Mouse (Mus musculus): ENCODE results near the gene Chst11. TPM values are rescaled to one million over a fixed set of nuclear protein-coding genes. Genes with fewer than 3 reads are reported as not detected.

Gene Chst11
- total and polyA plus RNA-seq, 2 experiments: 0.09 to 0.16 TPM

DNA sequence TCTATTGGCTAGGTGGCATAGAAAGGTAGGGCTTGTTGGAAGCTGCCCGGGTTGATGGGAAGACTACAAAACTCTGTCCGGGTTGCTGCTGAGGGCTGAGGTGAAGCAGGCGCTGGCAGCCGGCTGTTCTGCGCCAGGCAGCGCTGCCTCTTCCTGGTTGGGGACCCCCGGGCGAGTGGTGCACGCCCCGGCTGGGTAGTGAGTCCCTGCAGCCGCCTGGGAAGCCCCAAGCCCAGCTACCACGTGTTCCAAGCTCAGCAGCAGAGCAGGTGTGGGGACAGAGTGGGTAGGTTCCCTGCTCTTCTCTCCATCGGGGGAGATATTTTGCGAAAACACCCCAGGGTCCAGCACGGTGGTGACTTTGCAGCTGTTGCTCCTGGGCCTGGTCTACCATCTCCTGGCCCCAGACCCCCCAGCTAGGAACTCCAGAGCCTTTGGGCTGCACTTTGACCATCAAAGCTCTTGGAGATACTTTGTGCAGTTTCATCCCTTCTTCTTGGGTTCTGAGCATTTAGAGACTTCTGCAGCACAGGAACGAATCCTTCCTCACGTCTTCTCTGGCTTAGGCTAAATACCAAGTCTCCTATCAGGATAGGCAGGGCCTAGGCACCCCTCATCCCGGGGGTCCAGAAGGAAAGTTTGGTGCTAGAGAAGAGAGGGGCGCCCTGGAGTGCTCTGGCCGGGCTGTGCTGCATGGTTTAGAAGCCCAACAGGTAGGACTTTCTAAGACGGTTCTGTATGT, 1.1 kb downstream of the Chst11 start:
- Histone ChIP-seq H3K27me3 (ENCODE audit: control insufficient read depth, insufficient read depth, low read length) (peaks cover 20% of the 10 kb centered on the region), H3K4me3 (ENCODE audit: insufficient read depth, low read depth, low read length) (peak overlapping the region; percentile 53; the same call in 1 of the 2 replicates), H3K4me1 (ENCODE audit: control insufficient read depth, insufficient read depth, low read length) (peaks cover 3% of the 10 kb centered on the region; the same call in 1 of the 2 replicates), H3K36me3 (ENCODE audit: control insufficient read depth, insufficient read depth, low read length) (no peaks in the 10 kb centered on the region), H3K9ac (ENCODE audit: low read depth, low read length) (no peak overlapping the region), H3K79me2 (ENCODE audit: control insufficient read depth, insufficient read depth, low read length) (no peaks in the 10 kb centered on the region), H3K27ac (replicated peaks; ENCODE audit: insufficient read depth, low read depth, low read length) (no peak overlapping the region)
- no peak for DNase-seq (ENCODE audit: extremely low read depth, low read depth, low spot score)
- no peak for TF ChIP-seq CTCF (IDR thresholded peaks at IDR 0.05; ENCODE audit: low read depth, low read length)
- no peak for TF ChIP-seq POLR2A (IDR thresholded peaks at IDR 0.05; ENCODE audit: extremely low read depth, insufficient read depth, low read length)
- WGBS: 13% methylated on average over 21 of the region's 21 CpGs

- Histone ChIP-seq H3K36me3 (ENCODE audit: control insufficient read depth, insufficient read depth, low read length) (no peaks in the 10 kb centered on the region), H3K4me1 (ENCODE audit: control insufficient read depth, insufficient read depth, low read length) (peaks cover 3% of the 10 kb centered on the region; the same call in 1 of the 2 replicates), H3K4me3 (ENCODE audit: insufficient read depth, low read depth, low read length) (no peak overlapping the region), H3K27ac (replicated peaks; ENCODE audit: insufficient read depth, low read depth, low read length) (no peak overlapping the region), H3K79me2 (ENCODE audit: control insufficient read depth, insufficient read depth, low read length) (no peaks in the 10 kb centered on the region), H3K9ac (ENCODE audit: low read depth, low read length) (no peak overlapping the region), H3K27me3 (ENCODE audit: control insufficient read depth, insufficient read depth, low read length) (peaks cover 20% of the 10 kb centered on the region)
- WGBS: 52% methylated on average over 8 of the region's 8 CpGs
- TF ChIP-seq CTCF (IDR thresholded peaks at IDR 0.05; ENCODE audit: low read depth, low read length): no peak
- no peak for TF ChIP-seq POLR2A (IDR thresholded peaks at IDR 0.05; ENCODE audit: extremely low read depth, insufficient read depth, low read length)
- DNase-seq (ENCODE audit: extremely low read depth, low read depth, low spot score): no peak
Measured at GRCm38 (mm10) chr10:82986993-82987349, 1.7 kb downstream of the Chst11 start.

DNA sequence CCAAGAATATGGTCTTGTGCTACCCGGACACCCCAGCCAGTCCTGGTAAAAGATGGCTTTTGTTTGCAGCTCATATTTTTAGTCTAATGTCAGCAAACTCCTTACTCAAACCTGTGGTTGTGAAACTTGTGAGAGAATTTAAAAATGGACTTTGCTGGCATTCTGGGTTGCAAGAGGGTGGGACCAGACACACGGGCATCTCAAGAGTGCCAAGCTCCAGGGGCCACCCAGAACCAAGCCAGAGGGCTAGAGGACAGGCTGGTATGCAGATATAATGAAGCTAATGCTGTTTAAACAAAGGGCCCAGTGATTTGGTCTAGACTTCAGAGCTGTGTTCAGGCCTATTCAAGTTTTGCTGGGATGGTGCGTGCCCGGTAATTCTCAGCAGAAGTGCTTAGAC, 2.1 kb downstream of the Chst11 start:
- Histone ChIP-seq H3K79me2 (ENCODE audit: control insufficient read depth, insufficient read depth, low read length) (no peaks in the 10 kb centered on the region), H3K4me1 (ENCODE audit: control insufficient read depth, insufficient read depth, low read length) (peaks cover 3% of the 10 kb centered on the region; the same call in 1 of the 2 replicates), H3K36me3 (ENCODE audit: control insufficient read depth, insufficient read depth, low read length) (no peaks in the 10 kb centered on the region), H3K9ac (ENCODE audit: low read depth, low read length) (no peak overlapping the region), H3K27me3 (ENCODE audit: control insufficient read depth, insufficient read depth, low read length) (peaks cover 20% of the 10 kb centered on the region), H3K27ac (replicated peaks; ENCODE audit: insufficient read depth, low read depth, low read length) (no peak overlapping the region), H3K4me3 (ENCODE audit: insufficient read depth, low read depth, low read length) (no peak overlapping the region)
- TF ChIP-seq CTCF (IDR thresholded peaks at IDR 0.05; ENCODE audit: low read depth, low read length) (no peak), POLR2A (IDR thresholded peaks at IDR 0.05; ENCODE audit: extremely low read depth, insufficient read depth, low read length) (no peak)
- DNase-seq (ENCODE audit: extremely low read depth, low read depth, low spot score): no peak
- 75% methylated on average over 4 of the region's 4 CpGs for WGBS

GRCm38 (mm10) chr10:82989418-82990025, 4.2 kb downstream of the Chst11 start:
- Histone ChIP-seq H3K79me2 (ENCODE audit: control insufficient read depth, insufficient read depth, low read length) (no peaks in the 10 kb centered on the region), H3K27me3 (ENCODE audit: control insufficient read depth, insufficient read depth, low read length) (peaks cover 12% of the 10 kb centered on the region), H3K36me3 (ENCODE audit: control insufficient read depth, insufficient read depth, low read length) (no peaks in the 10 kb centered on the region), H3K27ac (replicated peaks; ENCODE audit: insufficient read depth, low read depth, low read length) (no peak overlapping the region), H3K9ac (ENCODE audit: low read depth, low read length) (no peak overlapping the region), H3K4me3 (ENCODE audit: insufficient read depth, low read depth, low read length) (no peak overlapping the region), H3K4me1 (ENCODE audit: control insufficient read depth, insufficient read depth, low read length) (peaks cover 3% of the 10 kb centered on the region; the same call in 1 of the 2 replicates)
- 91% methylated on average over 13 of the region's 13 CpGs for WGBS
- TF ChIP-seq POLR2A (IDR thresholded peaks at IDR 0.05; ENCODE audit: extremely low read depth, insufficient read depth, low read length): no peak
- no peak for TF ChIP-seq CTCF (IDR thresholded peaks at IDR 0.05; ENCODE audit: low read depth, low read length)
- DNase-seq (ENCODE audit: extremely low read depth, low read depth, low spot score): no peak

- Histone ChIP-seq H3K4me1 (ENCODE audit: control insufficient read depth, insufficient read depth, low read length) (no peaks in the 10 kb centered on the region), H3K36me3 (ENCODE audit: control insufficient read depth, insufficient read depth, low read length) (no peaks in the 10 kb centered on the region), H3K79me2 (ENCODE audit: control insufficient read depth, insufficient read depth, low read length) (no peaks in the 10 kb centered on the region), H3K27me3 (ENCODE audit: control insufficient read depth, insufficient read depth, low read length) (peaks cover 4% of the 10 kb centered on the region; the same call in 1 of the 2 replicates), H3K9ac (ENCODE audit: low read depth, low read length) (no peak overlapping the region), H3K4me3 (ENCODE audit: insufficient read depth, low read depth, low read length) (no peak overlapping the region), H3K27ac (replicated peaks; ENCODE audit: insufficient read depth, low read depth, low read length) (no peak overlapping the region)
- TF ChIP-seq CTCF (IDR thresholded peaks at IDR 0.05; ENCODE audit: low read depth, low read length): no peak
- no peak for TF ChIP-seq POLR2A (IDR thresholded peaks at IDR 0.05; ENCODE audit: extremely low read depth, insufficient read depth, low read length)
- no peak for DNase-seq (ENCODE audit: extremely low read depth, low read depth, low spot score)
- WGBS: 48% methylated on average over 7 of the region's 7 CpGs
Measured at GRCm38 (mm10) chr10:82990918-82991317, 5.6 kb downstream of the Chst11 start.

All from liver, adult 2 months (tissue).